Mouse (Mus musculus) hindbrain, embryonic 10.5 days (tissue): ENCODE data around the gene Hs6st1. TPM values are rescaled to one million over a fixed set of nuclear protein-coding genes. Genes with fewer than 3 reads are reported as not detected.
A peak's percentile ranks its signal among the peaks of the same experiment; 100 is the strongest.

ENCODE experiments used
- DNase-seq: peaks from one replicate; pipeline ENCODE4 v3.0.0-alpha.2; 2017; ENCODE audit warnings: low spot score
- H3K27ac ChIP-seq: fragments of 300-500 bp; sonication (generic); 2 replicates; pipeline ENCODE4 v1.5.1; 2016; ENCODE audit warnings: mild to moderate bottlenecking, moderate library complexity
- H3K27me3 ChIP-seq: fragments of 300-500 bp; sonication (generic); 2 replicates; pipeline ENCODE4 v1.6.1; 2016; ENCODE audit warnings: mild to moderate bottlenecking; ENCODE audit not compliant: poor library complexity, insufficient read depth, severe bottlenecking
- H3K36me3 ChIP-seq: fragments of 300-500 bp; sonication (generic); 2 replicates; pipeline ENCODE4 v1.6.1; 2016; ENCODE audit warnings: mild to moderate bottlenecking, moderate library complexity
- H3K4me1 ChIP-seq: fragments of 300-500 bp; sonication (generic); replicated peaks from 2 replicates; pipeline ENCODE4 v1.6.1; 2016; ENCODE audit warnings: mild to moderate bottlenecking
- H3K4me3 ChIP-seq: fragments of 300-500 bp; sonication (generic); 2 replicates; pipeline ENCODE4 v1.5.1; 2016; ENCODE audit warnings: mild to moderate bottlenecking, moderate library complexity
- H3K9me3 ChIP-seq: fragments of 300-500 bp; sonication (generic); 2 replicates; pipeline ENCODE4 v1.6.1; 2016; ENCODE audit warnings: mild to moderate bottlenecking, moderate library complexity
- WGBS: fragments of 180-500 bp; shearing (Covaris S2); methylation state at CpG from one replicate; pipeline ENCODE4 v1.1.7; 2016; 5-methylcytosine and 5-hydroxymethylcytosine counted together
- polyA plus RNA-seq: library from polyadenylated mRNA; unstranded; fragments of >200 nt; fragmentation: Nextera tagmentation; extraction: Ambion mirVana; gene quantifications from 2 replicates; pipeline ENCODE4 v1.2.1, GENCODE M21; 2016

Hs6st1 gene
- polyA plus RNA-seq, 1 experiment from 2014 or later: 6.2 TPM

DNA sequence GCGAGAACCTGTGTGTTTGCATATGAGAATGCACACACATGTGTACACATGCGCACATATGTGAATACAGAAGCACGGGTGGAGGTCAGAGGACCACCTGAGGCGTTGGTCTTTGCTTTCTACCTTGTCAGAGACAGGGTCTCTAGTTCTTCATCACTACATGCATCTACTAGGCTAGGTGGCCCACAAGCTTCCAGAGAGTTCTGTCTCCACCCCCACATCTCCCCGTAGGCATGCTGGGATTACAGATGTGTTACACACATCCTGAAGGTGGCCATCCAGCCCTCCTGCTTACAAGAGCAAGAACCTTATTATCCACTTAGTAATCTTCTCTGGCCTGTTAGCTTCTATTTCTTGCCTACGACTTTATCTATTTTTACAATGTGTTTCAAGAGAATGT lies 8.8 kb upstream of the Hs6st1 start:
- H3K27me3 ChIP-seq: 0 out of 2 replicates have a peak, but pooled peaks cover 4% of the 10 kb centered on the region
- H3K4me1 ChIP-seq: peaks cover 47% of the 10 kb centered on the region
- 93% methylated on average over 6 of the region's 6 CpGs for WGBS
- H3K9me3 ChIP-seq: no peaks in the 10 kb centered on the region
- H3K27ac ChIP-seq: no peak overlapping the region
- no peak overlapping the region for H3K4me3 ChIP-seq
- DNase-seq: no peak
- no peaks in the 10 kb centered on the region for H3K36me3 ChIP-seq

DNA sequence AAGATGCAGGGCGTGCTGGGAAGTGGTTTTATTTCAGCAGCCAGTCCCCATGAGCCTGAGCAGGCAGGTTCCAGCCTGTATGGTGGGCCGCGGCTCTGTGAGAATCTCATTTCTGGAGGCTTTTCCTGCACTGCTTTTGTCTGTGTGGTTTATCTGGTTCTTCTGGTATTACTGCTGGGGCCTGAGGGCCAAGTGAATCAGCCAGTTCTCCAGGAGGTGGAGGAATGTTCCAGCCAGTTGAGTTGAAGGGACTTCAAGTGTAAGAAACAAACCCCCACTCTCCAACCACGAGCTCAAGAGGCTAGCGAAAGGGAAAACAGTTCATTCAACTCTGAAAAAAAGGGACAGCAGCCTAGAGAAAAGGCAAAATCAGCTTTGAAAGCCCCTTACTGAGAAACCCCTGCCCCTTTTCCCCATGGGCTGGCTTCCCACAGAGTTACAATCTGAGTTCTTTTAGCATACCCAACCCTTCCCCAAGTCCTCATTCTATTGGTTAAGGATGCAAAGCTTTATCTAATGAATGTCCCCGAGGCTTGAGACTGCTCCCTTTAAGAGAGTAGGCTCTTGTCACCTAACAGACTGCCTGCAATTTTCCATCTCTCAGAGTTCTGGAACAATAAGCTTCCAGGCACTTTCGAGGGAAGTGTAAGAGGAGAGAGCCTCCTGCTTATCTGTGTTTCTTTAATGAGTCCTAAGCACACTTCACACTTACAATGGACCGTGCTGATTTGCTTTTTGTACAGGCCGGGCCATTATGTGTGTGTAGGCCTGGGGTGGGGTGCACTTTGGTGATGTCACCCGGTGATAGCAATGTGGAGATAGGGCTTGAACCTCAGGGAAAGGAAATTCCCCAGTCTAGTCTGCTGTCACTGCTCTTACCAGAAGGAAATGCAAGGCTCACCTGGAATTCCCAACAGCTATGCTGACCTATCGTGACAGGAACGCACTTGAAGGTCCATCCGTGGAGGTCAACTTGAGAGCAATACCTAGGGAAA lies 7.9 kb upstream of the Hs6st1 start:
- H3K36me3 ChIP-seq: no peaks in the 10 kb centered on the region
- H3K4me3 ChIP-seq: no peak overlapping the region
- H3K27ac ChIP-seq: peak overlapping the region; percentile 73
- 28% methylated on average over 13 of the region's 13 CpGs for WGBS
- peaks cover 56% of the 10 kb centered on the region for H3K4me1 ChIP-seq
- H3K27me3 ChIP-seq: 0 out of 2 replicates have a peak, but pooled peaks cover 4% of the 10 kb centered on the region
- no peaks in the 10 kb centered on the region for H3K9me3 ChIP-seq
- DNase-seq: peak; percentile 7

DNA sequence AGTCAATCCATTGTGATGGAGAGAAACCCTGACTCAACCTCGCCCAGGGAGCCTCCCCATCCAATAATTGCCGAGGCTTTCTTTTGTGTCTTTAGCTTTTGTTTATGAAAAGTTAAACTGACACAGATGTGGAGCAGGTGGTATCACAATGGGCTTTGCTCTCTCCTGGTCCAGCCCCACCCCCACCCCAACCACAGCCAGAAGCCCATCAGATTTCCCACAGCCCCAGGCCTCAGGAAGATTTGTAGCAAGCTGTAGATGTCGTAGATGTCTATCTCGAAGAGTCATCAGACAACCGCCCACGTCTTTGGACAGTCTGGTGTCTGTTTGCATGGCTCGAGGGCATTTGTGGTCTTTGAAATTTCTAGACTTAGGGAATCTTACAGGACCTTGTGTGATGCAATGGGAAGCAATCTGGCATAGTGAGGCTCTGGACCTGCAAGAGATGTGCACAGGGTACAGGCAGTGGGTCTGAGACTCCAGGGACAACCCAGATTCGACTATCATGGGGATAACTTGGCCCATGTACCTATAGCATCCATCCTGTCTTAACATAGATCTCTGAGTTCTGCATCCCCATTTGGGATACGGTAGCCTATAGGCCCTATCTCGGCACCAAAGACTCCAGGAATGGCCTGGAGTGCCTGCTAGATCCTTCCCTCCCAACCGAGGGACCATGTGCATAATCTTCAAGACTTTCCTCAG lies 6.8 kb upstream of the Hs6st1 start:
- H3K27ac ChIP-seq: peak overlapping the region; percentile 73
- no peak for DNase-seq
- H3K4me1 ChIP-seq: peaks cover 66% of the 10 kb centered on the region
- no peaks in the 10 kb centered on the region for H3K9me3 ChIP-seq
- 72% methylated on average over 11 of the region's 11 CpGs for WGBS
- no peak overlapping the region for H3K4me3 ChIP-seq
- H3K36me3 ChIP-seq: no peaks in the 10 kb centered on the region
- peaks cover 11% of the 10 kb centered on the region for H3K27me3 ChIP-seq

DNA sequence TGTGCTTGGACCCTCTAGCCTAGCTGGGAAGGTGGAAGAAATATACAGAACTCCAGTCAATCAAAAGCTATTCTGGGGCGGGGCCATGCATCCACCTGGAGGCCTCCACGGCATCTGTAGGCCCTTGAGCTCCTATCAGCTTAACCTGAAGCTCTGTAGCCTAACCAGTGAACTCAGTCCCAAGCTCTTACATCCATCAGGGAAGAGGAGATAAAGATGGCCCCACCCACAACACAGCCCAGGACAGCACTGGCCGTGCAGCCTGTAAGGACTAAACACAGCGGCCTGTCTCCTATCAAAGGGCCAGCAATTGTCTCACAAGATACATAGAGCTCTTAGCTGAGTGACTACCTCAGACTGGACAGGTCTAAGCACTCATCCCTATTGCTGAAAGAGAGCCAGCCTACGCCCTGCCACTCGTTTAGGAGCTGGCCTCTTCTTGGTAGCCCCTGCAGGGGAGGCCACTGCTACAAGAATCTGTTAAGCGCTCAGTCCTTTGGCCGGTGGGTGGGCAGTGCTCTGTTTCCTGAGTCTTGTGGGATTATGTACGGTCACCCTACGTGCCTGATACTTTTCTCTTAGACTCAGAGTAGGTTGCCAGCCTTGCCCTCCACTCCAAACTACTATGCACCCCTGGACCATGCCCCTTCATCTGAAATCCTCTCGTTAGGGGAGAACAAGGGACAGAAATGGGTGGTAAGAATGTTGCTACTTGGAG lies 6.0 kb upstream of the Hs6st1 start:
- DNase-seq: no peak
- Histone ChIP-seq H3K27me3 (peaks cover 20% of the 10 kb centered on the region), H3K4me1 (peaks cover 69% of the 10 kb centered on the region), H3K27ac (peak overlapping the region; percentile 85; the same call in 1 of the 2 replicates), H3K4me3 (no peak overlapping the region), H3K9me3 (no peaks in the 10 kb centered on the region), H3K36me3 (no peaks in the 10 kb centered on the region)
- 86% methylated on average over 11 of the region's 11 CpGs for WGBS

DNA sequence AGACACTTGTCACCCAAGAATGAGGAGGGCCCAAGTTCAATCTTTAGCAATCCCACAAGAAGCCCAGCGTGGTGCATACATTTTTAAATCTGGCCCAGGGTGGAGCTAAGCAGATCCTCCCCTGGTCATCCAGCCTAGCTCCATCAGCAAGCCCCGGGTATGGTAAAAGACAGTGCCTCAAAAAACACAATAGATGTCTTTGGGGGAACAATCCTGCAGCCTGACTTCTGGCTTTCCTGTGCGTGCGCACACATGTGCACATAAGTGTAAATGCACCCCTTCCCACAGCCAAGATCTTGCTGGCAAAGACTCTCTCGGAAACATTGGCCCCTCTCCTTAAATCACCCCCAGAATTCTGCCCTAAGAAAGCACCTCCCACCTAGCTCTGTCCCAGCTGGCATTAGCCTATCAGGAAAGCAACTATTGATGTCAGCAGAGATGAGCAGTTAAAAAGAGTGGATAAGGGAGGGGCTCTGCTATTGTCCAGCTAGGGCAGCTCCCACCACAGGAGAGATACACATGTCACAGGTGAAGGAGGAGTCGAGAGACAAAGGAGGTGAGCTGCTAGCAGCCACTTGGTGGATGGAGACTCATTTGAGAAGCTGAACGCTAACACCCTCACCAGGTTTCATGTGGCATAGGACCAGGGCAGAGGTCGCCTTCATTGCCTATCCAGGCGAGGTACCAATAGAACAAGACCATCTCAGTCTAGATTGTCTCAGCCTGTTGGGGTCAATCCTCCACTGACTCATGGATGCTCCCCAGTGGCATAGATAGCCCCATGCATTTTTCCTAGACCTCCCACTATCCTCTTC lies 5.2 kb upstream of the Hs6st1 start:
- no peaks in the 10 kb centered on the region for H3K9me3 ChIP-seq
- no peaks in the 10 kb centered on the region for H3K36me3 ChIP-seq
- peaks cover 76% of the 10 kb centered on the region for H3K4me1 ChIP-seq
- H3K4me3 ChIP-seq: no peak overlapping the region
- 76% methylated on average over 9 of the region's 9 CpGs for WGBS
- H3K27ac ChIP-seq: peak overlapping the region; percentile 85
- no peak for DNase-seq
- peaks cover 23% of the 10 kb centered on the region for H3K27me3 ChIP-seq

DNA sequence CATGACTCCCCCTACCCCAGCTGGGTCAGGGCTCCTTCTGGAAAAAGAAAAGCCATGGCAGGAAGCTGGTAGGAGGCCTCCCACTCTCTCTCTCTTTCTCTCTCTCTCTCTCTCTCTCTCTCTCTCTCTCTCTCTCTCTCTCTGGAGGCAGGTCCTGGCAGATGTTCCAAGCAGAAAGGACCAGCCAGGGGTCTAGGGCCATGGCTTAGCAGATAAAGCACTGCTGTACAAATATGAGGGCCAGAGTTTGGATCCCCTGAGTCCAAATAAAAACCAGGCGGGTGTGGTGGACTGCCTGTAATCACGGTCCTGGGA lies 4.6 kb upstream of the Hs6st1 start:
- peak overlapping the region; percentile 85 for H3K27ac ChIP-seq
- H3K36me3 ChIP-seq: no peaks in the 10 kb centered on the region
- 71% methylated on average over 2 of the region's 2 CpGs for WGBS
- no peak for DNase-seq
- no peak overlapping the region for H3K4me3 ChIP-seq
- peaks cover 78% of the 10 kb centered on the region for H3K4me1 ChIP-seq
- H3K27me3 ChIP-seq: peaks cover 23% of the 10 kb centered on the region
- H3K9me3 ChIP-seq: no peaks in the 10 kb centered on the region

DNA sequence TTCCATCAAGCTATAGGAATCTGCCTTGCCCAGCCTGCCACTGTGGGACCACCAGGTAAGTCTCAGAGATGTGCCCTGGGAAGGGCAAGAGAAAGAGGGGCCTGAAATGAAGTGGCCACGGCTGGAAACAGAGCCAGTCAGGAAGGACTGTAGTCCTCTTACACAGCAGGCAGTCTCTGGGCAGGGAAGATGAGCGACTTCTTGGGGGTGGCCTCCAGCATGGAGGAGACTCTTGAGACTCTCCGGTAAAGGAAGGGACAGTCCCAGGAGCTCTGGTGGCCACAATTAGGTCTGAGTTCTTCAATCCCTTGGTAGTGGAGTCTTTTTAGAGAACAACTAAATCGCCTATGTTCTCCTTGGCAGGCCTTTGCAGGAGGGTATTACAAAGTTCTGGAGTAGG lies 4.0 kb upstream of the Hs6st1 start:
- WGBS: 27% methylated on average over 4 of the region's 4 CpGs
- no peak for DNase-seq
- H3K36me3 ChIP-seq: no peaks in the 10 kb centered on the region
- H3K27ac ChIP-seq: peak overlapping the region; percentile 85
- peaks cover 23% of the 10 kb centered on the region for H3K27me3 ChIP-seq
- H3K9me3 ChIP-seq: no peaks in the 10 kb centered on the region
- H3K4me1 ChIP-seq: peaks cover 83% of the 10 kb centered on the region
- peak overlapping the region; percentile 41 for H3K4me3 ChIP-seq

DNA sequence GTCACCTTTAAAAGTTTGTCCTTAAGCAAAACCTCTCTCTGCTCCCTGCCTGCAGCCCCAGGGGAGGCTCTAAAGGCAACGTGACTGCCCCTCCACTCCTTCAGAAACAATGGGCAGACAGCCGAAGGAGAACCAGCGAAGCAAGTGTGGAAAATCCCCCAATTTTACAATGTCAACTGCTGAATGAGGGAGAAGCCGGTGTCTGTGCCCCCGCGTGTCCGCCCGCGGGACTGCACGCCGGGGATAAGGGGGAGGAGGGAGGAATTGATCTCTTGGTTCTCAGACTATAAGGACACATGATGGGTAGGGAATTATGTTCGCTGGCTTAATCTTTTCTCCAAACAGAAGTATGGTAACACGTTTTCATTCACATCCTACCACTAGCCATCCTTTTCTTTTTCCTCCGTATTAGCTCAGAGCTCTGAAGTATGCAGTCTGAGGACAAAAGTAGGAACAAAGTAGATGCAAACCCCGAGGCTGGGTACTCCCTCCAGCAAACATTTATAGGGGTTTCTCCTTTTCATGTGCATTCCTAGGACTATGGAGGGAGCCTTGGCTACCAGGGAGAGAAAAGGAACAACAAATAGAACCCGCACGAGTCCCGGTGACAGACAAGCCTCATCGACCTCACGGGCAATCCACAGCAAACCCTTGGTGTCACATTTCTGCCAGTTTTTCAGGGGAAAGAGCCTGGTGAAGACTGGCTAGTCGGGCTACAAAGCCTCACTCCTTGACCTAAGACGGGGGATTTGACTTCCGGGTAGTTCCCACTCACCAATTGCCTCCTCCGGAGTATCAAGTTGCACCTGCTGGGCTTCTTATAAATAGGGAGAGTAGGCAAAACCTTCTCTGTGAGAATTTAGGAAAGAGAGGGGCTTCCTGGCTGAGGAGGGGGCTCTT lies 3.1 kb upstream of the Hs6st1 start:
- peaks cover 23% of the 10 kb centered on the region for H3K27me3 ChIP-seq
- WGBS: under 1% methylated on average over 24 of the region's 24 CpGs
- H3K36me3 ChIP-seq: peaks cover under 1% of the 10 kb centered on the region; the same call in 1 of the 2 replicates
- peak overlapping the region; percentile 85 for H3K27ac ChIP-seq
- DNase-seq: peak; percentile 93
- H3K4me3 ChIP-seq: peak overlapping the region; percentile 41
- peaks cover 87% of the 10 kb centered on the region for H3K4me1 ChIP-seq
- no peaks in the 10 kb centered on the region for H3K9me3 ChIP-seq

DNA sequence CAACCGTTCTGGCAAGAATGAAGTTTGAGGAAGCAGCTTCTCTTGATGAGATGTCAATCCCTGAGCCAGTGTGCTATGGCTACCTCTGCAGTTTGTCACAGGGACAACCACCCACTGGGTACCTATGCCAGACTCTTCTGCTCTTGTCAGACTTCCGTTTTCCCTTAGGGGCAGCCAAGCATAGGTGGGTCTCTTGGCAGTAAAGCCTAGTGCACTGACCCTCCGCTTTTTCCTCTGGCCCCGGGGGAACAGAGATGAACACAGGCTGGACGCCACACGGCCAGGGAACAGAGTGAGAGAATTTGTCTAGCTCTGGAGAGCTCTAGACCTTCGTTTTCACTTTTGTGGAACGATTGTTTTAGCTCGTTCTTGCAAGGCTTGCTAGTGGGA lies 2.4 kb upstream of the Hs6st1 start:
- 59% methylated on average over 9 of the region's 9 CpGs for WGBS
- peak overlapping the region; percentile 41; the same call in 1 of the 2 replicates for H3K4me3 ChIP-seq
- H3K27ac ChIP-seq: peak overlapping the region; percentile 85
- DNase-seq: no peak
- peaks cover 7% of the 10 kb centered on the region; the same call in 1 of the 2 replicates for H3K36me3 ChIP-seq
- H3K9me3 ChIP-seq: no peaks in the 10 kb centered on the region
- peaks cover 23% of the 10 kb centered on the region for H3K27me3 ChIP-seq
- H3K4me1 ChIP-seq: peaks cover 87% of the 10 kb centered on the region

DNA sequence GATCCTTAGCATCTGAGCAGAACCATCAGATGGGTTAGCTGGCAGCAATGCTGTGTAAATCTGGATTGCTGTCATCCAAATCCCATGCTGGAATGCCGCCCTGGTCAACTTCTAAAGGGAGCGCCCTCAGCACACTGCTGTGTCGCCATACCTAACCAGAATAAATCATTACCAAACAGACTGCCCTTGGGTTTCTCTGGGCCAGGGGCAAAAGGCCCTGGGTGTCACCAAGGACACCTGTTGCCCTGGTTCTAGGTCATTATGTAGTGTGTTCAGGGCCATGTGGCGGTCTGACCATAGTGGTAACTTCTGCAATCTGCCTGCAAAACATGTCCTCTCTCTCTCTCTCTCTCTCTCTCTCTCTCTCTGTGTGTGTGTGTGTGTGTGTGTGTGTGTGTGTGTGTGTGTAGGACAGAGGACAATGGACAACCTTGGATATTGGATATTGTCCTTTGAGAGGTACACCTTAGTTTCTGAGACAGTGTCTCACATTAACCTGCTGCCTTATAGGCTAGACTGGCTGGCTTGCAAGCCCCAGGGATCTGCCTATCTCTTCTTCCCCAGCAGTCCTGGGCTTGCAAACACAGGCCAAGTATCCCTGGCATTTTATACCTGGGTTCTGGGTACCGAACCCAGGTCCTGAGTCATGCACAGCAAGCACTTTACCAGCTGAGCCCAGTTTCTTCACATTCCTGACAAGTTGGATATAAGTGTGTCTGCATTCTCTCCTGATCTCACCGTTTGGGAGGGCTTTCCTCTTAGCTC lies 1.8 kb upstream of the Hs6st1 start:
- Histone ChIP-seq H3K27me3 (peaks cover 23% of the 10 kb centered on the region), H3K27ac (no peak overlapping the region), H3K4me3 (no peak overlapping the region), H3K9me3 (no peaks in the 10 kb centered on the region), H3K4me1 (peaks cover 87% of the 10 kb centered on the region), H3K36me3 (peaks cover 13% of the 10 kb centered on the region; the same call in 1 of the 2 replicates)
- 88% methylated on average over 6 of the region's 6 CpGs for WGBS
- DNase-seq: no peak

DNA sequence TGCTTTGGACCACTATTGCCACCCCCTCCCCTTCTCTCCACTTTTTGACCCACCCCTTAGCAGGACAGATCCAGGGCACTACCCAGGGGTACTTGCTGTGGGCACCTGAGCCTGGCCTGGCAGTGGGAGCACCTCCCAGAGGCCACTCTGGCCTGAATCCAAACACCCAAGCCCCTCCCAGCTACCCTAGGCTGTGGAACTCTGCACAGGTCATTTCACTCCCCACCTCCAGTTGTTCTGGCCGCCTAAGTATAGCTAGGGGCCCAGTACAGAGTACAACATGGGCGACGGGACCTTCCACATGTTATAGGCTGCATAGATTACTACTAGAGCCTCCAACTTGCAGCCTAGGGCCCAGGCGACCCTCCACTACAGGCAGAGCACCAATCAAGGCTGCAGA lies 999 bp upstream of the Hs6st1 start:
- Histone ChIP-seq H3K27ac (no peak overlapping the region), H3K4me3 (no peak overlapping the region), H3K4me1 (peaks cover 88% of the 10 kb centered on the region), H3K36me3 (peaks cover 21% of the 10 kb centered on the region; the same call in 1 of the 2 replicates), H3K9me3 (no peaks in the 10 kb centered on the region), H3K27me3 (peaks cover 20% of the 10 kb centered on the region)
- no peak for DNase-seq
- WGBS: 76% methylated on average over 4 of the region's 4 CpGs
